Mouse (Mus musculus): ENCODE data around the gene Olfr844. TPM values are rescaled to one million over a fixed set of nuclear protein-coding genes. Genes with fewer than 3 reads are reported as not detected.

The Olfr844 gene
- not detected for total RNA-seq (2023)

DNA sequence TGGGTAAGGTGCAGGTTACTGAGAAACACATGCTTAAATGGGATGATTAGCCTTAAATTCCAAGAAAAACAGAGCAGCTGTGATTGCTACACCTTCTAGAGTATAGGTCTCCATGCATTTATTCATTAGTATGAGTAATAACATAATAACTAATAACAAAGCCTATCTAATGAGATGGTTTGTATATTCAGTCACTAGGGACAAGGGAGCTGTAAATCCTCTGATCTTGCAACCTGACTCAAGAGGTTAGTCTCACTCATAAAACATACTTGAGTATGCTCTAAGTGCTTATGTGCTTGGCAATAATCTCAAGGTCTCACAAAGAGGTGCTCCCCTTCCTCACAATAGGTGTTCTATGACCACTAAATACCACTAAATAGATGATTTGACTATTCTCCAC is at the start of gene Olfr844:
Gene Olfr844, plus strand, starts transcription at position 301 of the 400 bp plus-strand sequence.

DNA sequence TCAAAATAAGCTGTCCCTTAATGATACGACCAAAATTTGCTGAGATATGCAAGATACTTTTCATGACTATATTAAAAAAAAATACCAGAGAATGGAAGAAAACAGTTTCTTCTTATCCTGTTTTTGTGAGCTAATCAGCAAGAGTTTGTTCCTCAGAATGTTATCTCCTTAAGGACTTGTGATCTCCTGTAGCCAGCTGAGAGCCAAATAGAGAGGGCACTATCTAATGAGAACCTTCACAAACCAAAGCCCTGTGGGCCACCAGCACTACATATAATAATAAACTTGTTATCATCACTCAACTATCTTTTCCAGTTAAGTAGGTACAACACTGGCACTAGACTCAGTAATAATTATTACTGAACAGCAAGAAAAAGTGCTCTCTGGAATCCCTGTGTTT is 20.0 kb downstream of the Olfr844 start, which contains the start of gene Olfr845:
Gene Olfr845, plus strand, starts transcription at position 301 of the 400 bp plus-strand sequence.

DNA sequence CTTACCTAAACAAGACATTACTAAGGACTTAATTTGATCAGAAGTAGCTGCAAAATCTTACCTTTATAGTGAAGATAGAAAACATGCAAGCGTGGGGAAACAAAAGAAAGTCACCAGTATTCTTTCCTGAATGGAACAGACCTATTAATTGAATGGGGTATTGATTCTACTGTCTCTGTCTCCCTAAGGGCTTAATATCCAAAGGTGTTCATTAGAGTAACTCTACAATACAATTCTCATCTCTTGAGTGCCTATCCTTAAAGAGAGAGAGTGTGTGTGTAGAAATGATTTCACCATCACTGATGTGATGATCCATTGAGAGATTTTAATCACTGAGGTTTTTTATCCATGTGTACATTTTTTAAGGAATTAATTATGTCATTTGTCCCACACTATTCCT is 47.8 kb downstream of the Olfr844 start, which contains the start of gene Olfr846:
Gene Olfr846, minus strand, starts transcription at position 101 of the 400 bp plus-strand sequence.

Other genes starting within 250 kb of the Olfr844 start
- gene Olfr836, start 196.0 kb upstream of the Olfr844 start, total RNA-seq (2023), result not detected
- gene Olfr837, start 180.0 kb upstream of the Olfr844 start, total RNA-seq (2023), result not detected
- not detected for gene Olfr839-ps1, start 139.0 kb upstream of the Olfr844 start, total RNA-seq (2023)
- not detected for gene Olfr843, start 64.4 kb upstream of the Olfr844 start, total RNA-seq (2023)
- gene Olfr845, start 20.1 kb downstream of the Olfr844 start, total RNA-seq (2023), result not detected
- not detected for gene Olfr846, start 47.7 kb downstream of the Olfr844 start, total RNA-seq (2023)
- gene Olfr847, start 62.3 kb downstream of the Olfr844 start, total RNA-seq (2023), result not detected
- gene Olfr849, start 123.9 kb downstream of the Olfr844 start, total RNA-seq (2023), result not detected
- not detected for gene Olfr850, start 161.9 kb downstream of the Olfr844 start, total RNA-seq (2023)
- gene Olfr851, start 176.9 kb downstream of the Olfr844 start, total RNA-seq (2023), result not detected
- gene Olfr853, start 224.7 kb downstream of the Olfr844 start, total RNA-seq (2023), result not detected